Mouse (Mus musculus) olfactory bulb, adult 2 months (tissue): ENCODE results near the gene Dus1l. TPM values are rescaled to one million over a fixed set of nuclear protein-coding genes. Genes with fewer than 3 reads are reported as not detected.
A peak's percentile ranks its signal among the peaks of the same experiment; 100 is the strongest.

ENCODE experiments used
- H3K27ac ChIP-seq: fragments of 200-500 bp; 2 replicates; pipeline ENCODE4 v1.5.1; 2012; ENCODE audit warnings: low read depth, low read length; ENCODE audit not compliant: insufficient read depth
- H3K4me1 ChIP-seq: fragments of 200-500 bp; 2 replicates; pipeline ENCODE4 v1.6.1; 2012; ENCODE audit warnings: low read length; ENCODE audit not compliant: control insufficient read depth, insufficient read depth
- H3K4me3 ChIP-seq: fragments of 200-500 bp; 2 replicates; pipeline ENCODE4 v1.5.1; 2012; ENCODE audit warnings: mild to moderate bottlenecking, low read depth, low read length, moderate library complexity; ENCODE audit not compliant: insufficient read depth
- CTCF ChIP-seq: fragments of 200-500 bp; IDR thresholded peaks from 2 replicates; pipeline ENCODE4 v1.5.1; 2012; ENCODE audit warnings: low read depth, mild to moderate bottlenecking, low read length, moderate library complexity; ENCODE audit not compliant: insufficient read depth
- POLR2A ChIP-seq: fragments of 200-500 bp; IDR thresholded peaks from 2 replicates; pipeline ENCODE4 v1.6.1; 2012; ENCODE audit warnings: mild to moderate bottlenecking, low read depth, low read length, moderate library complexity; ENCODE audit not compliant: insufficient read depth
- WGBS: fragments of 180-500 bp; shearing (Covaris S2); methylation state at CpG from one replicate; pipeline ENCODE4 v1.1.7; 2018; 5-methylcytosine and 5-hydroxymethylcytosine counted together
- polyA plus RNA-seq: library from polyadenylated mRNA; stranded (reverse); fragments of >200 nt; gene quantifications from 2 replicates; pipeline ENCODE4 v1.2.4, GENCODE M21; 2012; ENCODE audit warnings: low replicate concordance; ENCODE audit not compliant: missing spikeins, insufficient read depth, insufficient read length

The Dus1l gene
- polyA plus RNA-seq, 1 experiment = not detected

GRCm38 (mm10) chr11:120826016-120826953, 30.1 kb upstream of the Dus1l start:
- Histone ChIP-seq H3K27ac (no peak overlapping the region), H3K4me1 (peaks cover 24% of the 10 kb centered on the region), H3K4me3 (no peak overlapping the region)
- 84% methylated on average over 8 of the region's 8 CpGs for WGBS
- TF ChIP-seq POLR2A (no peak), CTCF (no peak)

- 45% methylated on average over 4 of the region's 4 CpGs for WGBS
- TF ChIP-seq CTCF (no peak), POLR2A (no peak)
- peak overlapping the region; percentile 74 for H3K4me3 ChIP-seq
- peak overlapping the region; percentile 99 for H3K27ac ChIP-seq
- peaks cover 32% of the 10 kb centered on the region for H3K4me1 ChIP-seq
These were observed 29.2 kb upstream of the Dus1l start for GRCm38 (mm10) chr11:120825289-120825863.

- peak overlapping the region; percentile 74 for H3K4me3 ChIP-seq
- WGBS = under 1% methylated on average over 21 of the region's 21 CpGs
- peak overlapping the region; percentile 99 for H3K27ac ChIP-seq
- no peak for TF ChIP-seq POLR2A
- TF ChIP-seq CTCF = no peak
- H3K4me1 ChIP-seq = peaks cover 32% of the 10 kb centered on the region
These were observed 28.6 kb upstream of the Dus1l start for GRCm38 (mm10) chr11:120824787-120825288.

- H3K4me1 ChIP-seq = peaks cover 32% of the 10 kb centered on the region
- under 1% methylated on average over 99 of the region's 109 CpGs for WGBS
- peak within 1 kb of the TSS; percentile 74 for H3K4me3 ChIP-seq
- TF ChIP-seq POLR2A (peak; percentile 99), CTCF (no peak; the same call in 1 of the 2 replicates)
- peak within 1 kb of the TSS; percentile 99 for H3K27ac ChIP-seq
These were observed 28.0 kb upstream of the Dus1l start, which contains the start of gene Fasn for GRCm38 (mm10) chr11:120823956-120824786. Fasn (minus strand) TSS chr11:120824547.

DNA sequence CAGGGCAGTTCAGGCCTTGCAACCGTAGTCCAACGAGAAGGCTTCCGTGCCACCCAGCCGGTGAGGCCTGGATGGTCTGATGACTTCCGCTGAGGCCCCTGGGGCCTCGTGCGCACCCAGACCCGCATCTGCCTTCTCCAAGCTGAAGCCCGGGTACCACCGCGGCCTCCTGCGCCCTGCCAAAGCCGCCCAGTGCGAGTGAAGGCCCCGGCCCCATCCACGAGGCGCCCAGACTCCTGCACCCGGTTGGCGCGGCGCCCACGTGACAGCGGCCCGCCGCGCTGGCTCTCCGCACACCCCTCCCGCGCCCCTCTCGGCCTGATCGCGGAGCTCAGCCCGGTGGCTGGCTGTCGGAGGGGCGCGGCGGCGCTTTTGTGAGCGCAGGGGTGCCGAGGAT, 27.3 kb upstream of the Dus1l start:
- whole genome bisulfite sequencing = under 1% methylated on average over 40 of the region's 40 CpGs
- Histone ChIP-seq H3K4me3 (peak overlapping the region; percentile 74), H3K27ac (peak overlapping the region; percentile 90), H3K4me1 (peaks cover 32% of the 10 kb centered on the region)
- TF ChIP-seq POLR2A (no peak), CTCF (no peak)

DNA sequence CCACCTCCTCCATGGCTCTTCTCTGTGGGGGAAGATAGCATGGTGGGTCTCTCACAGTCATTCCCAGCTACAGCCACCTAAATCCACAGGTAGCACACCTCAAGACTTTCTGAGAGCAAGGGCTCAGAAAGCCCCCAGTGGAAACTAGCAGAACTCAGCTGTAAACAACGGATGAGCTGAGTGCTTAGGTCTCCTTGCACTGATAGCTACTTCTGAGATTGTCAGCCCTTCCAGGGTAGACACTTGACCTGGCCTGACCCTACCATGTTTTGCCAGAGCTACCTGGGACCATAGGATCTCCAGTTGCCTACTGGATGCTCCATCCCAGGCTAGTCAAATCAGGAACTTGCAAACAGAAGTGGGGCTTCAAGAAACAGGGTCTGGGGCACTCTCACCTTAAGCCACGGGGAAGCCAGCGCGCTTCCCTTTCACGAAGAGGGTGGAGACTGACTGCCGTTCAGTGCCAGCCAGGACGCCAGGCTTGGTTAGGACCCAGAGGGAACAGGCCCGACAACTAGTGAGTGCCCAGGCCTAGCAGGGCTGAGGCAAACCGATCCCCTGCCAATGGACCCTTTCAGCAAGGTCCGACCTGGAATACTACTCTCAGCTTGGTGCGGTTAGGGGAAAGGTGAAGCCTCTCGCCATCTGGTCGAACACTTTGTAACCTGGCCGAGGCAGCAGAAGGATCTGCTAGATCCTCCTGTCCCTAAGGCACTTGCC, 26.8 kb upstream of the Dus1l start:
- H3K4me3 ChIP-seq = peak overlapping the region; percentile 74
- peak overlapping the region; percentile 90 for H3K27ac ChIP-seq
- WGBS = 3% methylated on average over 14 of the region's 14 CpGs
- TF ChIP-seq CTCF (no peak), POLR2A (no peak)
- H3K4me1 ChIP-seq = peaks cover 32% of the 10 kb centered on the region

DNA sequence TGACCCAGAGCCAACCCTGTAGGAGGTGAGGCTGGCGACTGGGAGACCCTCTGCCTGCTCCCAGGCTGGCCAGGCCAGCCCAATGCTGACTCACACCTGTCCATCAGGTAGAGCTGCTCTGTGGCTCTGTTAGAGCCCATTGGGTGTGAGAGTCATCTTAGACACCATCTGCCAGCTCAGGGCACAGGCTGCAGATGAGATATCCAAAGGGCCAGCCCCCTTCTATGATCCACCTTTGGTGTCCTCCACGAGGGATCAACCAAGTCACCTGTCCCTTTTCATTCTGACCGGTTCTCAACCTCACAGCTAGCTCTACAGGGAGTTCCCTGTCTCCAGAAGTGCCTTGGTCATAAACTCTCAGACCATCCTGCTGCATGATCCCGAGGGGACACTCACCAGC, 26.1 kb upstream of the Dus1l start:
- no peak for TF ChIP-seq CTCF
- no peak for TF ChIP-seq POLR2A
- Histone ChIP-seq H3K4me1 (peaks cover 32% of the 10 kb centered on the region), H3K4me3 (peak overlapping the region; percentile 74), H3K27ac (no peak overlapping the region)
- 33% methylated on average over 4 of the region's 4 CpGs for WGBS
